Mouse (Mus musculus) lung, embryonic 14.5 days (tissue): Measurements from ENCODE around the gene Arf6. TPM values are rescaled to one million over a fixed set of nuclear protein-coding genes. Genes with fewer than 3 reads are reported as not detected.

Experiments used
- ATAC-seq: fragments of 200-750 bp; cut with Nextera tagmentation; 2 replicates; pipeline ENCODE4 v1.8.0; 2017; ENCODE audit warnings: mild to moderate bottlenecking, moderate TSS enrichment, moderate library complexity; ENCODE audit not compliant: insufficient read depth
- DNase-seq: peaks from one replicate; pipeline ENCODE4 v3.0.0-alpha.2; 2015
- H3K27ac ChIP-seq: fragments of 300-500 bp; sonication (generic); 2 replicates; pipeline ENCODE4 v1.5.1; 2014; ENCODE audit warnings: low read depth, mild to moderate bottlenecking, moderate library complexity
- H3K27me3 ChIP-seq: fragments of 300-500 bp; sonication (generic); 2 replicates; pipeline ENCODE4 v1.6.1; 2014; ENCODE audit warnings: low read length, control low read depth; ENCODE audit not compliant: insufficient read depth
- H3K36me3 ChIP-seq: fragments of 300-500 bp; sonication (generic); 2 replicates; pipeline ENCODE4 v1.6.1; 2014; ENCODE audit warnings: control low read depth; ENCODE audit not compliant: insufficient read depth
- H3K4me1 ChIP-seq: fragments of 300-500 bp; sonication (generic); 2 replicates; pipeline ENCODE4 v1.6.1; 2014; ENCODE audit warnings: antibody characterized with exemption, control low read depth; ENCODE audit not compliant: insufficient read depth
- H3K4me2 ChIP-seq: fragments of 300-500 bp; sonication (generic); 2 replicates; pipeline ENCODE4 v1.6.1; 2014; ENCODE audit warnings: mild to moderate bottlenecking
- H3K4me3 ChIP-seq: fragments of 300-500 bp; sonication (generic); 2 replicates; pipeline ENCODE4 v1.5.1; 2014; ENCODE audit warnings: low read depth, low read length
- H3K9ac ChIP-seq: fragments of 300-500 bp; sonication (generic); 2 replicates; pipeline ENCODE4 v1.6.1; 2014
- H3K9me3 ChIP-seq: fragments of 300-500 bp; sonication (generic); 2 replicates; pipeline ENCODE4 v1.6.1; 2016; ENCODE audit warnings: low read depth, low read length, control low read depth
- CTCF ChIP-seq: IDR thresholded peaks from 2 replicates; pipeline ENCODE4 v1.5.1; 2016; ENCODE audit warnings: antibody characterized with exemption, low read depth
- WGBS: fragments of 180-500 bp; shearing (Covaris S2); extraction: QIAGEN DNeasy Blood & Tissue Kit; methylation state at CpG from one replicate; pipeline ENCODE4 v1.1.7; 2014; 5-methylcytosine and 5-hydroxymethylcytosine counted together
- polyA plus RNA-seq: library from polyadenylated mRNA; unstranded; fragments of >200 nt; fragmentation: Nextera tagmentation; extraction: Ambion mirVana; gene quantifications from 2 replicates; pipeline ENCODE4 v1.2.1, GENCODE M21; 2014

Gene Arf6
- polyA plus RNA-seq, 1 experiment from 2014 or later = 61.8 TPM

DNA sequence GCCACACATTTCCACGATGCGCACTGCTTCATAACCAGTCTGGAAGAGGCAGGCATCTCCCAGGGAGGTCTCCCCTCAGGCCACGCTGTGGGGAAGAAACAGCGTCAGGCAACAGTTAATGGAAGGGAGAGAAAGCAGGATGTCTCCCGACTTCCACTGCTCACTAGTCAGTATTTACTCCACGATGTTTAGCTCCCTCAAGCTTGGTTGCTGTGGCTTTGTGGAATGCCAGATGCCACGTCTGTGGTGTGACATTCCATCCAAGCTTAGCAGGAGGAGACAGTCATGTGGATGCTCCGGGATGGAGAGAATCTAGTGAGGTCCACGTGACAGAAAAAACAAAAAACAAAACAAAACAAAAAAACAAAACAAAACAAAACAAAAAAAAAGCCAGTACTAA lies 30.1 kb downstream of the Arf6 start:
- no peak for ATAC-seq

DNA sequence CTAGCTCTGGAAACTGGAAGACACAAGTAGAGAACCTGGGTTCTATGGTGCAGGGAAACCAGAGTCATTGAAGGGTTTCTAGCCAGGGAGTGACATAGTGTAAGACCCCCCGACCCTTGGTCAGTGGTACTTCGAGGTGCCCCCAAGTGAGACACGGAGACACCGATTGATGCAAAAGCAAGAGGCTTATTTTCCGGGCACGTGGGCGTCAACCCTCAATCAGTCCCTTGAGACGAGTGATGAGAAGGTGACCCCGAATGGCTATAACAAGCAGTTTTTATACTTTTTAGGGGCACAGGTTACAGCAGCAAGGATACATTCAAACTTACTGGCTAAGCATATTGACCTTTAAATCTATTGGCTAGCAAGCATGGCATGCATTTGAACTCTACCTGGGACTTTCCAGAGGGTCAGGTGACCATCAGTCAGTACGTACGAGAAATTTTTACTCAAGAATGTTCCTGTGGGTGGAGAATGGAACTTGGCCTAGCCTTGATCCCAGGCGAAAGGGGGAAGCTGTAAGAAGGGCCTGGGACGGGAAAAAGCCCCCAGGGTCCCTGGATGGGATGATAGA lies 30.7 kb downstream of the Arf6 start:
- no peak for DNase-seq
- no peak for TF ChIP-seq CTCF
- H3K27me3 ChIP-seq = no peaks in the 10 kb centered on the region
- WGBS = 87% methylated on average over 13 of the region's 13 CpGs
- H3K27ac ChIP-seq = no peak overlapping the region
- H3K9me3 ChIP-seq = no peaks in the 10 kb centered on the region
- H3K4me3 ChIP-seq = no peak overlapping the region
- ATAC-seq = no peak
- H3K4me2 ChIP-seq = no peak overlapping the region
- H3K4me1 ChIP-seq = no peaks in the 10 kb centered on the region
- no peak overlapping the region for H3K9ac ChIP-seq
- H3K36me3 ChIP-seq = no peaks in the 10 kb centered on the region

More for the DNA sequence above, 30.1 kb downstream of the Arf6 start:
- no peak overlapping the region for H3K27ac ChIP-seq
- no peak overlapping the region for H3K4me3 ChIP-seq
- no peaks in the 10 kb centered on the region for H3K36me3 ChIP-seq
- no peak overlapping the region for H3K4me2 ChIP-seq
- no peaks in the 10 kb centered on the region for H3K27me3 ChIP-seq
- no peak for TF ChIP-seq CTCF
- H3K9ac ChIP-seq = no peak overlapping the region
- no peak for DNase-seq
- no peaks in the 10 kb centered on the region for H3K9me3 ChIP-seq
- 40% methylated on average over 9 of the region's 9 CpGs for WGBS
- no peaks in the 10 kb centered on the region for H3K4me1 ChIP-seq

DNA sequence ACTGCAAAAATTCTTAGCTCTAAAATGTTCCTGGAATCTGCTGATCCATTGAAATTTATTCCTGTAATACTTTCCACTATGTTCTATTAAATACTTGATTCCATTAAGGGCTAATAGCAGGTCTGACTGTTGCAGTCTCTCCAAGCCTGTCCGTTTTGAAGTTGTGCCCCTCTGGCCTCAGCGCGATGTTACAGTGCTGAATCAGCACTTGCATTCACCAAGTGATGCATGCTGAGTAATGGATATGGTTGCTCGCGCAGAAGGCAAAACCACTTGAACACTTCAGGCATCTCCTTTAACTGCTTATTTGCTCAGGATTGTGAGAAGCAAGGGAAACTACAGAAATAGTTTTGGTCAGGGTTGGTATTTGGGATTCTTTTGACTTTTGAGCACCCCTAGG lies 38.8 kb downstream of the Arf6 start:
- TF ChIP-seq CTCF = no peak
- Histone ChIP-seq H3K36me3 (no peaks in the 10 kb centered on the region), H3K9me3 (no peaks in the 10 kb centered on the region), H3K4me1 (0 out of 2 replicates have a peak, but pooled peaks cover 4% of the 10 kb centered on the region), H3K4me2 (no peak overlapping the region), H3K27me3 (no peaks in the 10 kb centered on the region), H3K27ac (no peak overlapping the region), H3K4me3 (no peak overlapping the region), H3K9ac (no peak overlapping the region)
- 57% methylated on average over 5 of the region's 5 CpGs for WGBS
- ATAC-seq = no peak
- peak; percentile 23 for DNase-seq

DNA sequence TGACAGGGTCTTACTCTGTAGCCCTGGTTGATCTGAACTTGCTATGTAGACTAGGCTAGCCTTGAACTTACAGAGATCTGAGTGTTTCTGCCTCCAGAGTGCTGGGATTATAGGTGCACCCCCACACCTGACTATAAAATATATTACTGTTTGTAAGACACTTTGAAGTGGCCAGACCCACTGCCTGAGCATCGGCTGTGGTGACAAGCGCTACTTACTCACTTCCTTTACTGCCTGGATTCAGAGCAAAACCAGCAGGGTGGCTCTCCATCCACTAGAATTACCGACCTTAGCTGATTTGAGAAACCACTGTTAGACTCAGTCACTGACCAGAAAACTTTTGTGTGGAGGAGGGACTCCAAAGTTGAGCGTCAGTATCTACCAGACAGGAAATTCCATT lies 40.0 kb downstream of the Arf6 start:
- Histone ChIP-seq H3K36me3 (no peaks in the 10 kb centered on the region), H3K4me2 (no peak overlapping the region), H3K4me1 (0 out of 2 replicates have a peak, but pooled peaks cover 4% of the 10 kb centered on the region), H3K27ac (no peak overlapping the region), H3K4me3 (no peak overlapping the region), H3K9ac (no peak overlapping the region), H3K9me3 (no peaks in the 10 kb centered on the region), H3K27me3 (no peaks in the 10 kb centered on the region)
- ATAC-seq = no peak
- no peak for TF ChIP-seq CTCF
- no peak for DNase-seq
- 47% methylated on average over 4 of the region's 4 CpGs for WGBS

DNA sequence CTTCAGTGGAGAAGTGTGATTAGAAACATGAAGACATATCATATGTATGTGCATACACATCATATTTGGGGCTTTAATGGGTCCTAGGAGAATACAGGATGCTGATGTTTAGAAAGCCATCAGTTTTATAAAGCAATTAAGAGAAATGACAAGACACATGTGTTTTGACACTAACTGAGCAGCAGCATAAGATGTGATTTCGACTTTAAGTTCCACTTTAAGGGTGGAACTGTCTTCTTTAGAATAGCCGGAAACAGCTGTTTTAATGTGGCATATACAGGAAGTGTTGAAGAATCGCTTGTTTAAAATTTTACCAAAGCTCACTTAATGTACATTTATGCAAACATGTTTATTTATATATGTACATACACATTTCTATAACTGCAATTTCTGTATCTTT lies 41.4 kb downstream of the Arf6 start:
- H3K4me2 ChIP-seq = no peak overlapping the region
- no peak for ATAC-seq
- 49% methylated on average over 3 of the region's 3 CpGs for WGBS
- no peak overlapping the region for H3K27ac ChIP-seq
- no peak for TF ChIP-seq CTCF
- no peaks in the 10 kb centered on the region for H3K36me3 ChIP-seq
- DNase-seq = peak; percentile 30
- no peak overlapping the region for H3K4me3 ChIP-seq
- H3K4me1 ChIP-seq = 0 out of 2 replicates have a peak, but pooled peaks cover 4% of the 10 kb centered on the region
- no peak overlapping the region for H3K9ac ChIP-seq
- no peaks in the 10 kb centered on the region for H3K27me3 ChIP-seq
- no peaks in the 10 kb centered on the region for H3K9me3 ChIP-seq

DNA sequence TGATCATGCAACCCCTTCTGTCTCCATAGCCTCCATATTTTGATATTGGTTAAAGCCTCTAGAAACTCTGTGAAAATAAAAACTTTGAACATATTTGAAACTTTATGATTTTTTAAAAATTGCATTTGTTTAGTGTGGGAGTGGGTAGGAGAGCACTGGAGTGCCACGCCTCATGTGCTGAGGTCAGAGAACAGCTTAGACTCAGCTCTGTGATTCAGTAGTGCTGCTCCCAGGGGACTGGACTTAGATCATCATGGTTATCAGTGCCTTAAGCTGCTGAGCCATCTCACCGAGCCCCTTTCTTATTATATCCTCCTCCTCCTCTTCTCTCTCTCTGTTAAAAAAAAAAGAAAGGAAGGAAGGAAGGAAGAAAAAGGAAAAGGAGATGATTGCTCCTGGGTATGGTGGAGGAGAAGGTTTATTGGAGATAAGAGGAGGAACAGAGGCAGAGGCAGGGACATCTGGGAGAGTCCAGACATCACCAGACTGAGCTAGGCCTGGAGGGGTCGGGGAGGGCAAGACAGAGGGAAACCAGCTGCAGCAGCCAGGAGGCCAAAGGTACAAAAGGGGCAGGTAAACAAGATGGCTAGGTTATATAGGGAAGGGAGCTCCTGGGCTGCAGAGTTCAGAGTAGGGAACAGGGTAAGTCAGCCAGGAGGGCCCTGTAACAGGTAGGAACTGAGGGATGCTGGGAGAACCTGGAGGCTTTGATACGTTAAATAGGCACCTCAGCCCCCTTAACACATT lies 43.0 kb downstream of the Arf6 start:
- DNase-seq (no peak), ATAC-seq (no peak)
- TF ChIP-seq CTCF = no peak
- H3K36me3 ChIP-seq = no peaks in the 10 kb centered on the region
- H3K4me2 ChIP-seq = no peak overlapping the region
- no peak overlapping the region for H3K27ac ChIP-seq
- H3K4me3 ChIP-seq = no peak overlapping the region
- H3K9ac ChIP-seq = no peak overlapping the region
- no peaks in the 10 kb centered on the region for H3K27me3 ChIP-seq
- H3K4me1 ChIP-seq = 0 out of 2 replicates have a peak, but pooled peaks cover 4% of the 10 kb centered on the region
- H3K9me3 ChIP-seq = no peaks in the 10 kb centered on the region
- 65% methylated on average over 4 of the region's 4 CpGs for WGBS

DNA sequence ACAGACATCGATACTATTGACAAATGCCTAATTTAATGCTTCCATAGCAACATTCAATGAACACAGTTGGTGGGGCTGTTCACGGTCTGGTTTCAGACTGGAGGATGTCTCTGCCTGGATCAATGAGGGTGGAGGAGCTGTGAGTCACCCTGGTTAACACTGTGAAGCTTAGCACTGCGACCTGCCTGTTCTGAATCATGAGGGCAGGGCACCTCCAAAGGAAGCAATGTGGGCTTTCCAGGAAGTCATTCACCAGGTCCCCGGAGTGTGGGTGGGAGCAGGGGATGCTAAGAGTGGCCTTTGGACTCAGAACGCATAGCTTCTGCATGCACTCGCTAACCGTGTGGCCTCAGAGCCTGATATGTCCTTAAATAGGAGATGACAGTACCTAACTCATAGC lies 44.8 kb downstream of the Arf6 start:
- WGBS = 74% methylated on average over 7 of the region's 7 CpGs
- no peak overlapping the region for H3K27ac ChIP-seq
- H3K27me3 ChIP-seq = no peaks in the 10 kb centered on the region
- H3K4me2 ChIP-seq = no peak overlapping the region
- 0 out of 2 replicates have a peak, but pooled peaks cover 4% of the 10 kb centered on the region for H3K4me1 ChIP-seq
- H3K9ac ChIP-seq = no peak overlapping the region
- ATAC-seq (no peak), DNase-seq (no peak)
- no peaks in the 10 kb centered on the region for H3K9me3 ChIP-seq
- H3K4me3 ChIP-seq = no peak overlapping the region
- no peaks in the 10 kb centered on the region for H3K36me3 ChIP-seq
- TF ChIP-seq CTCF = no peak
